Mouse (Mus musculus): ENCODE measurements at regions not wholly inside any gene's neighbourhood (a gene's known extent, or its start where the extent isn't known, plus 50 kb on each side); places are given as distances from the start of the nearest gene placed in this dataset.

DNA sequence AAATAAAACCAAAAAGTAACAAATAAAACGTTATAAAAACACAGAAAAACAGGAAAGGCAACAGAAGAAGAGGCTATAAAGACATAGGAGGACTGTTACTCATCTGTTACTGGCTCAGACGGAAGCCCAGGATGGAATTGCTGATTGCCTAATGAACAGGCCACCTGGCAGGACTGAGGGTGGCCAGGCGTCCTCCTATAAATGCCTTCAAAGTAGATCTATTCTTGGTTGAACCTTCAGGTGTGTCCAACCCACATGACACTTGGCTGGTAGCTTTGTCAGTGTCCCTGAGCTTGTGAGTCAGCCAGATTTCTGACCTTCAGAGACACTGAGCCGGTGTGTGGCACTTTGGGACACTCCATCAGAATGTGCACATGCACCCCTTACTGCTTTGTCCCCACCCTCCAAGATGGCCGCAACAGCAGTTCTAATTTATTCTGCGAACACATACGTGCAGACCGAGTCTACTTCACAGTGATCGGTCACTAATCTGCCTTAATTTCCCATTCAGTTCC lies 222.5 kb upstream of the Runx1 start:
- no peak for DNase-seq

DNA sequence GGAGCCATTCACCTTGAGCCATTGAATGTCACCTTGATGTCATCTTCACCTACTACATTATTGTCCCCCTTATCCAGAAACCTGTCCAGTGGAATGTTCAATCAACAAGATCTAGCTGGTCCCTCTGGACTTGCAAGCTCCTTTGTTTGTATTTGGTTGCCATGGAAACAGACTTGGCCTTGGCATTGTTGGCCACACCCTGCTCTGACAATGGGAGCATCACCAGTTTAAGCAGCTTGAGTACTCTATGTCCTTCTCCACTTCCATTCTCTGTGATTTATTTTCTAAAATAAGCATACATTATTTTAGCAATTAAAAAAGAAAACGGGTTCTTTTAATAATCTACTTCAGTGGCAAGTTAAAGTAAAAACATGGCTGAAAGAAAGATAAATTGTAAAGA lies 221.6 kb upstream of the Runx1 start:
- no peak for DNase-seq

DNA sequence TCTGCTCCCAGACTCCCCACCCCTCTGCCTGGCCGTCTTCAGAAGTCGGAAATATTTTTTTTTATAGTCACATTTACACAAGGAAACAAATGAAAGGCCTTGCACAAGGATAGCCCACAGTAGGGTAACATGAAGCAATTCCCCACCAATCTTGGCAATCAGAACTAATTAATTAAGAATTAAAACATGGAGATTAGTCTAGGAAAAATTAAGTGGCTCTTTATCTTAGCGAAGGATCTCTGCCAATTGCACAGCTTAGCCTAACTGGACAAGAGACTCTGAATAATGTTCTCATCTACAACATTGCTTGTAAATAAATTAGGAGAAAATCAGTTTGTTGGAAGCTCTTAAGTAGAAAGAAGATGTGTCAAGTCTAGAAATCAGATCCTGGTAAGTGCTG lies 220.3 kb upstream of the Runx1 start:
- no peak for DNase-seq

DNA sequence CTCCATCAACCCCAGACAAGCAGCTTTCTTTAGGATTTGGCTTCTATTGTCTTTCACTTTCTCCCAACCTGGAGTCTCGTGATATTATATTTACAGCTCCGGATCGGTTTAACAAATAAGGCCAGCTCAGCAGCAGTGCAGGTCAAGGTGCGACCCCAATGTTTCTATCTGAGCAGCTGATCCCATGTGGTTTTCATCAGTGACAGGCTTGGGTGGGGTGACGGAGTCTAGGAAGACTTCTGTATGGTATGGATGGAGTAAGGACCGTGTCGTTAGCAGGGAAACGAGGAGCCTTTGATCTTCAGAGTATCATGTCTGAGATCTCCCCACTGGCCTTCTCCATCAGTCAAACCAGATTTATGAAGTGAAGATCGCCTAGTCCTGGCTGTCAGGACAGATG lies 217.4 kb upstream of the Runx1 start:
- no peak for DNase-seq

DNA sequence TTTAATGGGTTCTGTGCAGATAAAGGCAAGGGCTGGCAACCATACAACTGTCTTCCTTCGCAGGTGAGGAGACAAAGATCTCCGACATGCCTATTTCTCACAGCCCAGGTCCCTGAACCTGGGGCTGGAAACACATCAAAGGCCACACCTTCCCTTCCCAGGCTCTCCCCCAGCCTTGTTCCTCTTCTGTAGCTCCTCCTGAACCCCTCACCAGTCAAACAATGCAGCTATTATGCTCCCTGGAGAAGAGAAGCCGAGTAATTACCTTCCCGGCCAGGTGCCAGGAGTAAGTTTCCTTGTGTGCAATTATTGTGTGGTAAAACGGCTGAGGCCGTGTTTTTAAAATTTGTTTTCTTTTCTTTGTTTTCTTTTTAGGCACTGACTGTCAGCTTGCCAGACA lies 217.0 kb upstream of the Runx1 start:
- DNase-seq = no peak

DNA sequence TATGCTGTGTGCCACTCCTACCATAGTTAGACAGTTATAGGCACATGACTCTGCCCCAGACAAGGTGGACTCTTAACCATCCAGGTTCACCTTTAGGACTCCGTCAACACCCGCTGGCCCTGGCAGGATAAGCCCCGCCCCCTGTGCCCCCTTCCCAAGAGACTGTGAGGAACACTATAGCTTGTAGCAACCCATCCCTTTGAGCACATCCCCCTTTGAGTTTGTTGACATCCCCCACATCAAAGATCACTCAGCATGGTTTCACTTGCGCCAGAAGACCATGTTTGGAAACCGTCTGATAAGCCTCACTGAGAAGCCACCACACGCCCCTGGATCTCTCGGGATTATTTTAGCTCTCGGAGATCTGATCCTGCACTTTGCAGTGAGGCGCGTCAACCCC lies 216.5 kb upstream of the Runx1 start:
- no peak for DNase-seq

DNA sequence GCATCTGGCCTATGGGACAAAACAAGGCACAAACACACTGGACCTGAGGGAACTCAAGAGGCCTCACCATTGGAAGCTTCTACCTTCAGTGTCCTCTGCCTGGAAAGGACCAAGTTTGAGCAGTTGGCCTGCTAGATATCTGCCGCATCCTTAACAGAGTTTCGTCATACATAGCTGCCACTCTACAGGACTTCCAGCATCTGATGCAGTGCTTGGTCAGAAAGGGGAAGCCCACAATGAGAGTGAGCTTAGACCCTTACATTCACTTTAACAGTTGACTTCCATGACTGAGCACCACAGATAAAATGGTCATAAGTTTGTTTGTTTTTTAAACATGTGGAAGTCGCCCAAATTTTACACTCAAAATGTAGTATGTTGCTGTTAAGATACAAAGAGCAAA lies 215.9 kb upstream of the Runx1 start:
- DNase-seq = no peak

DNA sequence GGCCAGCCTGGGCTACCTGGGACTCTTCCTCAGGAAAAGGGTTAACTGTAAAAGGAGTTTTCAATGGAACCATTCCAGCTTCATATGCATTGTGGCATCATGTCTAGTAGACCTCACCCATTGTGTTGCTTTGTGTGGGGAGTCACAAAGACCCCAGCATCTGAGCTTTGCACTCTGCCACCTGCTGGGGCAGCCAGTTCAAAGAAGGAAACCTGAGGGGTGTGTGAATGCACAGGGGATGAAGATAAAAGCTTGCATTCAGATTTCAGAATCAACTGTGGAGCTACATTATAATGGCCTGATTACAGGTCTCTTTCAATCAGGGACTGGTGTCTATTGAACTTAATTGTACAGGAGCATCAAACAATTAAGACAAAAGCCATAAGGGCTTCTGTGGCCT lies 215.4 kb upstream of the Runx1 start:
- DNase-seq = no peak

DNA sequence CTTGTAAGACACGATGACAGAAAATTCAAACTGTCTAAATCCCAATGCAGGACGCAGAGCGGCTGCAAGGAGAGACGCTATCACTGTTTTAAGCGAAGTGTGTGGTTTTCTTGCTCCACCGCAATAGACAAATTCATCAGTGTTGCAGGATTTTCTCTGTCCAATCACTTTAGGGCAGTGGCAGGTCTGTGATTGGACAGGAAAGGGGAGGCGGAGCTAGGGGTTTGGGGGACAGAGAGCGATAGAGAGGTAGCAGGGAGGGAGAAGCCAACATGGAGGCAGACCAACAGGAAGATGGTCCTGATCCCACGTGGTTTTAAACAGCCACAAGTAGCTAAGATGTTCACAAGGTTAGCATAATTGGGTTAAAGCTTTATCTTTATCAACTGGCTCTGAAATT lies 209.7 kb upstream of the Runx1 start:
- DNase-seq = no peak

DNA sequence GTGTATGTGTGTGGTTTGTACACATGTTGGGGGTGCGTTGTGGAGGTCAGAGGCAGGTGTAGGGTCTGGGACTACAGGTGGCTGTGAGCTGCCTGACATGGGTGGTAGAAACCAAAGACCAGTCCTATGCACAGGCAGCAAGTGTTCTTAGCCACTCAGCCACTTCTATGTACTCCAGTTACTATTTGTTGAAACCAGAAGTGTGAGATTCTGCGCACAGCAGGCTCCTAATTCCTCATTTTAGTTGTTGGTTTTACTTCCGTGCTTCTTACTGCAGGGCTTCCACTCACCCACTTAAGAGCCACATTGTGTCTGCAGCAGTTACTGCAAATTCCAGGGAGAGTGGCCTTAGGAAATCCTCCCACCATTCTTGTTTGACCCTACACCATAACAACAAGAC lies 208.0 kb upstream of the Runx1 start:
- DNase-seq = no peak

DNA sequence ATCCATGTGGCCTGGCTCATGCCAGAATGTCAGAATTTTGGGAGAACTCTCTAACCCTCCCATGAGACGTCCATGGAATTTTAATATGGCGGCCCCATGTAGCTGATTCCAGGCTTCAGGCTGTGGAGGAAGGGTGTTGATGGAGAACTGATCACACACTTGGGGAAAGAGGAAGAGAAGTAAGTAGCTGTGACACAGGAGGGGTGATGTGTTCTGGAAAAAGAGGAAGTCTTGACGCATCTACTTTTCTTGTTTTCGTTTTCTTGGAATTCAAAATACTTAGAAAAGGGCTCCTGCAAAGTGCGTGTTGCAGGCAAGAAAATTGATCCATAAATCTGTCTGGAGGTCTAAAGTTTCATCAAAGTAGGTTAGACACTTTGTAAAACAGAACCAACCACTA lies 205.7 kb upstream of the Runx1 start:
- DNase-seq = no peak

DNA sequence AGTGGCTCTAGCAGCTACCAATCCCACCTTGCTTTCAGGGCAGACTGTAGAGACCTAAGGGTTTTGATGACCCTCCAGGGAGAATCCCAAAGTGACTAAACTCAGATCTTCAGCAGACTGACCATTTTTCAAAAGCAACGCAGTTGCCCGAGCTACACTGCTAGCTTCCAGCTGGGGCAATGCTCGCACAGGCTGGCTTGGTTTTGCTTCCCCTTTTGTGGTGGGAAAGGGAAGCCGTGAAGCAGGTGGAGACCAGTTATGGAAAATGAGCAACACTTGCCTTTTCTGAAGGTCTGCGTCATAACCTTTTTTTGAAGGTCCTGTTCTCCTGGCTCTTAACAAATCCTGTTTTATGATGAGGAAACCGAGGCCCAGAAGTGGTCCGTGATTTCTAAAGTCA lies 202.7 kb upstream of the Runx1 start:
- DNase-seq = no peak

DNA sequence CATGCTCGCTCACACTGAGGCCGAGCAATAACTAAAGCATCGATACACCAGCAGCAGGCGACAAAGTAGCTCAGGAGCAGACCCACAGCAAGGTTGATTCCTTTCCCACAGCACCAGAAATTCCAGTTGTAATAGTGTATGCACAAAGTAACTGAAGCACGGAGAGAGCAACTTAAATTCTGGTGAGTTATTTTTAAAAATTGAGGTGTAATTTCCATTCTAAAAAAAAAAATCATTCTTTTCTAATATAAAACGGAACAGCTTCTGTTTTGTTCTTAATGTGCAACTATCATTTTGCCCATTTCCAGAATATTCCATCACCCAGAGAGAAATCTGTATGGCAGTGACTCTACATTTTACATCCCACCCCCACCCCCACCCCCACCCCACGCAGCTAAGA lies 202.1 kb upstream of the Runx1 start:
- DNase-seq = no peak

DNA sequence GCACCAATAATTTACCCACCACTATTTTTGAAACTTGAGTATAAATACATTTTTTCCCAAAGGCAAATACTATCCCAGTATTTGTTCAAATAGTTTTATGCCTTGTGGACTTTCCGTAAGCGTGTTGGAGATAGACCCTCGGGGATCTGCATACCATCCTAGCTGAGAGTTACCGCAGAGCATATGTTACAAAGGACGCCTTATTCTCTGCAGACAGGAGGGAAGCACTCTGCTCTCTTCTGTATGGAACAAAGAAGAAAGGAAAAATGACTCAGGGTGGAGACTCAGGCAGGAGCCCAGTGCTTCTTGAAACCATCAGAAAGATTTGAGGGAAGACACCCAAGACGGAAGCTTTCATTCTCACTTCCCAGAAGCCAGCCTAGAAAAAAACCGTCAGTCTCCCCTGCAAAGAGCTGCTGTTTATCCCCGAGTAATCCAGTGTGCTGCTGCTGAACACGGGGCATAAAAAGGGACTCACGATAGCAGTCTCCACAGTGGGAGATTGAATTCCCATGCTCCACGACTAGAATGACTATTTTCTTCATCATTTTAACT lies 200.2 kb upstream of the Runx1 start:
- DNase-seq = no peak

DNA sequence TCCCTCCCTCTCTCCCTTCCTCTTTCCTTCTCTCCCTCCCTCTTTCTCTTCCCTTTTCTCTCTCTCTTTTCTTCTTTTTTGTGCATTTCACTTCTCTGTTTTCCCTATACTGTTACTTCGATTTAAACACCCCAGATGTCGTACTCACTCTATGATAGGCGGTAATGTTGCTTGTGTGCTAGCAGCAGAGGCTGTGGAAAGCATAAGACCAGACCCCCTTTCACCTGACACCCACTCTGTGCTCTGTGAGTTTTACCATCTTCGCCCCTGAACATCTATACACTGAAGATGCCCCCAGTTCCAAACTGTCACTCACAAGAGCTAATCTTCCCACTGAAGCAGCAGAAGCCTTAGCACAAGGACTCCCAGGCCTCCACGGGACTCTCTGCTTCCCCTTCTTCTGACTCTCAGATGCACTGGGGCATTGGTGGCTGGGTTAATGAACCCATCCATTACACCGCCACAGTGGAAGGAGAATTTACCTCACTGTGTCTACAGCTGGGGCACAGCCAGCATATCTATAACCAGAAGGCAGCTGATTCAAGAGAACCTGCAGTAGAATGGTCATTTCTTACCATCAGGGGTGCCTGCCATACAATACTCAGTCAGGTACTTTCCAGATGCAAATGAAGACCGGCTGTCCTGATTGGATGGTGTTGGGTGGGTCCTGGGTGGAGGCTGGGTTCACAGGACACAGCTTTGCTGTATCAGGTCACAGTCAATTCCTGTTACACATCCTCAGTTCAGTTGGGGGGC lies 194.0 kb upstream of the Runx1 start:
- no peak for DNase-seq

DNA sequence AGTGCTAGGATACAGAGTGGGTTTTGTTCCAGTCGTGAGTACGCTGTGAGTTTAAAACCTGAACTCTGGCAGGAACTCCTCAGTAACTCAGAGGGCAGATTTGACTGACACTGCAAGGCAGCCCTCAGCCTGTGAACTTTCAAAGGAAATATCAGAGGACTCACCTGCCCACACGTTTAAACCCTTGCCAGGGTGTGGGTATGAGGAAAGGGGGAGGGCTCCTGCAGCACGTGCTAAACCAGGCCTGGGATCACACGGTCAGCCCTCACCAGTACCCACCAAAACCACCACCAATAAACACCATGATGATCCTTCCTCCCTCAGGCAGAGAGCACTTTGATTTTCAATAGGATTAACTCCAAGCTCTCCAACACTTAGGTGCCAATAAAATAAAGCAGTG lies 192.8 kb upstream of the Runx1 start:
- no peak for DNase-seq

DNA sequence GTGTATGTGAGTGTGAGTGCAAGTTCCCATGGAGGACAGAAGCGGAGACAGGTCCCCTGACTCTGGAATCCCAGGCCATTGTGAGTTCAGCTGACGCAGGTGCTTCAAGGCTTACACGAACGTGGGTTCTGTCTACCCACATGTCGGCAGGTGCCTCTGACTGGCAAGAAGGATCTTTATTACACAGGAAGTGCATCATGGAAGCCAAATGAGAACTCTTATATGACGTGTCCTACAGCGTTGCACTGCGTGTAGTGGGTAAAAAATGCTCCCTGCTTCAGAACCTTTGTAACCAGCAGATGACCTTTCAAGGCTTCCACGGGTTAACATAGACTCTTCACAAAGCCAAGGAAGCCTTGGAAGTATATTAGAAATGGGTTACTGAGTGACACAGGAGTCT lies 191.1 kb upstream of the Runx1 start:
- DNase-seq = no peak

DNA sequence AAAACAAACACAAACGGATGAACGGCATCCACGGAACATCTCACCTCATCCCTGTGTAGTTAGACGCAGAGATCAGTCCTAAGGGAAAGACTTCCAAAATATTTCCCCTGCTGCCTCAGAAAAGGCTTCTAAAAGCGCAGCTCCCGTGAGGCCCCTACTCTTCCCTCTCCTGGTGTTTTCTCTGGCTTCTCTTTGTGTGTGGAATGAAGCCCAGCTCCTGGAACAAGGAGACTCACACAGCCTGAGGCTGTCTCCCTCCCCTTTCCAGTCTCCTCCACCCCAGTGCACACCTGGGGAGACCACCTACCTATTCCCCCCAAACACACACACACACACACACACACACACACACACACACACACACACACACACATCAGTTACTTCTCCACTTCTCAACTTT lies 189.7 kb upstream of the Runx1 start:
- DNase-seq = no peak

DNA sequence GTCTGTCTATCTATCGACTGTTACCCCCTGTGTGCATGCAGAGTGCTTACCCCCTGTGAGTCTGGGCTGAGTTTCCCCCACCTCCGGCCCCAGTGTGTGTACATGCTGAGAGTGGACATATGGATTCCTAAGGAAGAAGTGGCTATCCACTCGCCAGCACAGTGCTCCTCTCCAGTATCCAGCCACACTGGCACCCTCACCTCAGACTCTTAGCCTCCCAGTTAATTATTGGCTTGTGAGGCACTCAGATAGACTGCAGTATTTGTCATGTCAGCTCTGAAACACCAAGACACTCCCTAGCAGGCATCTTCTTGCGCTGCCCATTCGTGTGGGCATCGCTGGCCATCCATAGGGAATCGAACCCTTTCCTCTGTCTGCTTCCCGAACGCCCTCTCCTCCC lies 189.0 kb upstream of the Runx1 start:
- no peak for DNase-seq

DNA sequence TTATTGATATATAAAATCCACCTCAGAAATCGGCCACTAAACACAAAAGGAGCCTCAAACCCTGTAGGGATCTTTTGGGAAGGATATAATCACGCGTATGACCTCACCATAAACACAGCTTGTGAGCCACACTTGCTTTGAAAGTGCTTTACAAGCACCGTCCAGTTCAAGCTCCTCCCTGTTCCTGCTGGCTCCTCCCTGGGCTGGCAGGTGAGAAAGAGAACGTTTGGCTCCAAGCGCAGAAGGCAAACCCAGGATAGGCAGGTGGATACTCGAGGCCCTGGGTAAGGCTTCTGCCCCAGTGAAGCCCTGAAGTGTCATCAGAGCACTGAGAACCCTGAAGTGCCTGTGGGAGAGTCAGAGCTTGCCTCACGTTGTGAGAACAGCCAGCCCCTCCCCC lies 187.9 kb upstream of the Runx1 start:
- no peak for DNase-seq

DNA sequence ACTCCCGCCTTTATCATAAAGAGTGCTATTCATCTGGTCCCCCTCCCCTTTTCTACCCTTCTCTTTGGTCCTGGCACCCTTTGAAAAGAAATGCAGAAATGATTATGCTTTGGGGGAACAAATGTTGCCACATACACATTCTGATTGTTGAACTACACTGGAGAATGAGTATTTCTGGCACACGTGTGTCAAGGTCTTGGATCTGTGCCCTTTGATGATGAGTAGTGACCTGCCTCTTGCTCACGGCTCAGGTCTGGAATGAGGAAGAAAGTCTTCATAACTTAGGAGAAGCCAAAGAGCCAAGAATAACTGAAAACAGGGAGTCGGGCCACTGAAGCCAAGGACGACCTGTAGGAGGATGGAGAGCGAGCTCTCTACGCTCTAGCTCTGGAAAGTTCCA lies 187.3 kb upstream of the Runx1 start:
- DNase-seq = no peak

DNA sequence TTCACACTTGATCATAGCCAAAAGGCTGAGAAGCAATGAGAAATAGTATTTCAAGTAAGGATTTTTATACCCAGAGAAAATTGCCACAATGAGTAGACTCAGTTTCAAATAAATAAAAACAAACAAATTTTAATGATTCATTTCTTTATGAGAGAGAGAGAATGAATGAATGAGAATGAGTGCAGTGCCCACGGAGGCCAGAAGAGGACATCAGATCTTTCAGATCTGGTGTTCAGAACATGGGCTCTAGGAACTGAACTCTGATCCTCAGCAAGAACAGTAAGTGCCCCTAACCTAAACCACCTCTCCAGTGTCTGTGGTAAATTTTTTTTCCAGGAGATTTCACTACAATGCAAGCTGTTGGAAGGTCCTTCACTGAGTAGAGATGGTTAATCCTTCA lies 185.5 kb upstream of the Runx1 start:
- DNase-seq = no peak

DNA sequence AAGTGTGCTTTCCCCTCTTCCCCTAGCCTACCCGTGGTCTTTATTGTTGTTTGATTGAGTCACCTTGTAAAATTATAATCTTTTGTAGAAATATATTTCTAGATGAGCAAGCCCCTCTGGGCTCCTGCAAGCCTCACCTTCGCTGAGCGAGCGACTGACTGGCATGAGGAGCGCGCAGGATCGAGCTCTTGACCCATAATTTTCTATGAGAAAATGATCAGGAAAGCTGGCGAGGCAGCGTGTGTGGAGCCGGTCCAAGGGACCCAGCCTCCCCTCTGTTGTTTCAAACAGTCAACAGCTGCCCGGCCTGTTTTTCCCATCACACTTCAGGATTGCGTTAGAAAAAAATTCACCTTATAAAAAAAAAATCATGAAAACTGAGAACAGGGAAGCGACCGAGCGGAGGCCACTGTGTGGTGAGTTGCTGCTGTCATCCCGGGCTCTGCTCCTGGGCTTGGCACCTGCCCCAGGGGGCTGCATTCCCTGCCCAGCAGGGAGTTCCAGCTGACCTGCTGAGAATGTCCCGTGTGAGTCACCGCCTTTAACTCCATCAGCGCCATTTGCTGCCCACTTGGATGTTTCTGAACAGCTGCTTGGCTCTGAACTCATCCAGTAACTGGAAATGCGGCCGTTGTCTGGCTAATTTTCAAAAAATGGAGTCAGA lies 180.5 kb upstream of the Runx1 start:
- DNase-seq = peak; percentile 36

DNA sequence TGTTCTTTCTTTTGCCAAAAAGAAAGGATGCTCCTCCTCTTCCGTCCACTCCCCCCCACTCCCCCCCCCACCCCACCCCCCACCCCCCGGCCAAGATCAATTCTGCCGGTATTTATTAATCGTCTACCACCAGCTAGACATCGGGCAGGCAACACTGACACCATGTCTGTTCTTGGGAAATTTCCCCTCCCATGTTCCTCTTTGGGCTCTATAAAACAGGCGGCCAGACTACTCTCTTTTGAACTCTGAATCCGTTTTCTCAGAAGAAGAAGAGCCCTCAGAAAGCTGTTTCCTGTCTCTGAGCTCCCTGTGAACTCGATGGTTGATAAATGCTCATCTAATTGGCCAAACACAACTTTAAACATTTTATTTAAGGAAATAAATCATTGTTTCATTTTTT lies 179.5 kb upstream of the Runx1 start:
- DNase-seq = no peak

DNA sequence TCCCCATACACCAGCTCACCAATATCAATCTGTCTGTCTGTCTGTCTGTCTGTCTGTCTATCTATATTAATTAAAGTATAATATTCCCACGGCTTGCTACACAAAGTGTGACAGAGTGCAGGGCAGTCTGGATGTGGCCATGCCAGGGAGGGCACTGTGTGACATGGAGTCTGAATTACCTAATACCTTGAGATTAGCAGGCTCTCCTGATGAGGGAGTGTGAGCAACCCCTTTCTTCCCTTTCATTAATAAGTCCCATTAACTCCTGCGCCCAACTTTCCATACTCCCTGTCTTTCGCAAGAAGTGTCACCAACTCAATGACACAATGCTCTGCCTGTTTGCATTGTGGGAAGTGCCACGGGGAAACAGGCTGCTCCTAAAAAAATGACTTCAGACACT lies 177.9 kb upstream of the Runx1 start:
- no peak for DNase-seq
